Mouse (Mus musculus) cerebellum, adult 18-20 months (tissue): ENCODE data around the gene Adam33.

Experiments
- DNase-seq, 2 experiments: peaks; one replicate each; pipeline ENCODE4 v3.0.0; 2021

Adam33 gene

DNA sequence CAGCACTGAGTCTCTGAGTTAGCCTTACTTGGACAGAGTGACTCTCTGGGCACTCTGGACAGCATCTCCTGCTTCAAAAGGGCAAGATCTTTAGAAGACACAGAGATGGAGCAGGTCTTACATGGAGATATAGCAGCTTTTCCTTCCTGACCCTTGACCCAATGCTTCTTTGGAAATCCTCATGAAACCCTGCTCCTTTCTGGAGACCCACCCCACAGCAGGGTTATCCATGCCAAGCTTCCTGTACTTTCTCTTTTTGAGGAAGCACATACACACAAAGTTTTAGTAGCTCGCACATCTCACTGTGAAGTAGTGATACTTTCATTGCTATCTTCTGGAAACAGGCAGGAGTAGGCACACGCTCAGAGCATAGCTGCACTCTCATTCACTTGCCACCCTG is 38.4 kb downstream of the Adam33 start:
- DNase-seq = no peak

DNA sequence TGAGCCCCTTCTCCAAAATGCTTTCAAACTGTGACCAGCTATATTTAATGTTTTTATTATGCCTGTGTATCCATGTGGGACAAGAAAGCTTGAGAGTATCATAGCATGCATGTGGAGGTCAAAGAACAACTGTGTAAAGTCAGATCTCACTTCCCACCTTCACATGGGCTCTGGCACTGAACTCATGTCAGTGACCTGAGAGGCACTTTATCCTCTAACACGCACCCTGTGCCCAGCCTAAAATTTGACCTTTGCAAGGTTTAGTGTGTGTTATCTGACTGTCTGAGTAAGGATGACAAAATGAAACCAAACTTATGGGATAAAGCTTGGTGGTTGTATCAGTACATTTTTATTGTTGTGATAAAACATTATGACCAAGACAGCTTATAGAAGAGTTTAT is 53.0 kb downstream of the Adam33 start:
- DNase-seq = no peak

DNA sequence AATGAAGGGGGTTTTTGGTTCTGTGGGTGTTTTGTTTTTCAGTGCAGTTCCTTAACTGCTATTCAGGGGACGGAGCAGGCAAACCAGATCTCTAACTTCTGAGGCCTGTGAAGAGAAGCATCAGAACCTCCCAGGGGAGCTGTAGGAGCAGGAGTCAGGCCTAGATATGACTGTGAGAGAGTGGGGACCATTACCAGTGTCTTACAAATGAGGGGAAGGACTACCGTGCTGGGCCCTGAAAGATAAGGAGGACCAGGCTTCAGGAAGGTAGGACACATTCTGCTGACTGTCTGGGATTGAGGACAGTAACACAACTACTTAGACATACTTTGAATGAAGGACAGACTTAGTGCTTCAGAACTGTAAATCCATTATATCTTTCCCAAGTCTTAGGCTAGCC is 54.5 kb downstream of the Adam33 start:
- DNase-seq = no peak
